Mouse (Mus musculus): ENCODE measurements around the gene Mrpl3.
"Not testable (repeated sequence)": the region's sequence is repeated elsewhere in the genome, so short reads cannot be mapped to it uniquely, and the experiment has no call there.

The Mrpl3 gene

DNA sequence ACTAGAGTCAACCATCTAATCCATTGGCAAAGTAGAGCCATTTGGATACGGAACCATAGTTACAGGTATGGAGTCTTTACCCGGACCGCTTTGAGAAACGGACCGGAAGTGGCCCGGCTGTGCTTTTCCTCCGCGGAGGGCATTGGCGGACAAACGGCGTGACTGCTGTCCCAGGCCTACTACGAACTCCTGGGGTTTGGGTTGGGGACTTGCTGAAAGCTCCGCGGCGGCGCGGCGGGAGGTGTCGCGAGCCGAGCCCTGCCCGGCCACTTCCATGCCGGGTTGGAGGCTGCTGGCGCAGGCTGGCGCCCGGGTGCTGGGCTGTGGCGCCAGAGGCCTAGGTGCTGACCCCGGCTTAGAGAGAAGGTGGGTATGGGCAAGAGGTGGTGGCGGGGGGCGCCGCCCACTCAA lies at the start of gene Mrpl3:
TSS of gene Mrpl3 (plus strand) at position 93 of the 411 bp plus-strand sequence.
- peak; percentile 92 for DNase-seq

- DNase-seq = no peak
Measured at GRCm38 (mm10) chr9:105010721-105011120, 42.3 kb upstream of the Mrpl3 start.

DNA sequence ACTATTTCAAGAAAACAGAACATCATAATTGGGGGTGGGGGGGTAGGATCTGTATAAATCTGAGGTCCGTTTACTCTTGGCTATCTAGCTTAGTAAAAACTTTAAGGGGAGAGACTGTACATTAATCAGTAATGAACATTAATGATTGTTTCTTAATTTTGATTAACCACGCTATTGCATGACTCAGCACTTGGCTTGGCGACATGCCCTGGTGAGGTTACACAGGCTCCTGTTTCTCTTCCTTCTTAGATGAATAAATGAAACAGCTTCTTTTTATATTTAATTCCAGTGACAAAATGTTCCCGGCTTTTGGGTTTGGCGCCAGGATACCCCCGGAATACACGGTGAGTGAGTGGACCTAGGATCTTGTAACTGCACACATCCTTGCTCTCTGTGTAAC lies 34.9 kb upstream of the Mrpl3 start:
- no peak for DNase-seq

GRCm38 (mm10) chr9:105028311-105028710 lies 24.7 kb upstream of the Mrpl3 start:
- DNase-seq = no peak

DNA sequence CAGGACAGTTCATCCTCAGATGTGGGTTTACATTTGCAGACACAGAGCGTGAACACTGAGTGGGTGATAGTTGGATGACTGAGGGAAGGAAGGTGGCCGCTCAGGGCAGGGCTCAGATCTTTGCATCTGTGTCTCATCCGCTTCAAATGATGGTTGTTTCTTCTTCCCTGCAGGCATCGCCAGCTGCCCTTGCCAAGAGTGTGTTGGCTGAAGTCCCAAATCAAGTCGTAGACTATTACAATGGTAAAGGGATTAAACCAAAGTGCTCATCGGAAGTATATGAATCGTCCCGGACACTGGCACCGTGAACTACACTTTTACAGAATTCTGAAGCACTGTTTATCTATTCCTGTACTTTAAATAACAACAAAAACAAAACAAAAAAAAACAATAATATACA lies 20.5 kb upstream of the Mrpl3 start:
- DNase-seq = no peak

- no peak for DNase-seq
Measured at GRCm38 (mm10) chr9:105033641-105034040, 19.4 kb upstream of the Mrpl3 start.

DNA sequence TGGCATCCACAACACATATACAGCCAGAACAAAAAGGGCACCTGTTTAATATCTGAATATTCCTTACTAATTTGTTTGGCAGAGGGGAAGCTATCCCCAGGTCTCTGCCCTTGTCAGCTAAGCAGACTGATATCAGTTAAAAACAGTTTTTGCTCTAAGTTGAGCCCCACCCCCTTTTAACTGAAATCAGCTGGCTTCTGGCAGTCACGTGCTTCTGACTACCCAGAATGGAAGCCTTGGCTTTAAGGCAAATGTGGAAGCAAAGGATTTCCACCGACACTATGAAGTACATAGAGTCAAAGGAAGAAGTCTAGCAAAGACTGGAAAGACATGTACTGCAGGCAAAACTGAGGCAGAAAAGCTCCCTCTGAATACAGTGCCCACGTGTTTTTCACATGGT lies 15.2 kb upstream of the Mrpl3 start:
- no peak for DNase-seq

DNA sequence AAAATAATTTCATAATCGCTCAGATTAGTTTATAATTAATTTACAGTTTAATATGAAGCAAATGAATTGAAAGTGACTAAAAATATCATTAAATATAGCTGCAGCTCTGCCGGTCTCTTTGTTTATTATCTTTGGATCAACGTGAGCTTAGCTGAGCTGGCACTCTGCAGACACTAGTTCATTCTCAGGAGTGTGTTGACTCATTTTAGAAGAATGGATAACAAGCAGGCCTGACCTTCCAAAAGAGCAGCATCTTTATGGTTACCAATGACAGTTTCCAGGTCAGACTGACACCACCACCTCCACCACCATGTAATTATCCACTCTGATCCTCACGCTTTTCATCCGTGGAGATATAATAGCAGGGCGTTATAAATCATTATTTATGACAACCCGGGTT lies 7.0 kb upstream of the Mrpl3 start:
- DNase-seq = no peak

DNA sequence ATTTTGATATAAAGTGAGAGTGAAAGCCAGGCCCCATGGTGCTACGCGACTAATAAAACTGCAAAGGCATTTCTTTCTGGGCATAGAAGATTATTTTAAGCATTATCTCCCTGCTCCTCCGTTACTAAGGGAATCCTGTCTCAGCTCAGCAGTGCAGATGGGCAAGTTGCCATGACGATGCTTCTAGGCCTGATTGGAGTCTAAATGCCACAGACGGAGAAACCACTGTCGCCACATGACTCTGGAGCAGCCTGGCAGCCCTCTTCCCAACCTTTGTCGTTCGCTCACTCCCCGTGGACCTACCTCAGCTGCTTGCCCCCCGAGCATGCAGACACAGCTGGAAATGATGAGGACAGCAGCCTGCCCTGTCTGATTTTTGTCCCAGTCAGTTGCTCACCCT lies 4.7 kb upstream of the Mrpl3 start:
- DNase-seq = no peak

GRCm38 (mm10) chr9:105049636-105050035 lies 3.4 kb upstream of the Mrpl3 start:
- no peak for DNase-seq

DNA sequence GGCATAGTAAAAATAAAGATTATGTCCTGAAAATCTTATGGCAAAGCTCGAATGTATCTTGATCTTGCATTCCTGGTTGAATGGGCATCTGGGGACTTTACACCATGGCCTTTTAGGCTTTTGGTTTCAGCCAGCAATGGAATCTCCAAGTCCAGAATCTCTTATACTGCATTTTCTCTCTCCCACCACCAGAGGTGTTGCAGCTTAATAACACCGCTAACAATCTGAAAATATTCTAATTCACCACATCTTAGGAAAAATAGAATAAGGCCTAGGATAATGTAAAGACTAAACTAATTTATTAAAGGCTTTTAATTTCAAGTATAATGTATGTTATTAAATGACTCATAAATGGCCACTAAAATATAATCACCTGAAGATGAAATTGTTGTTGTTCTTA lies 2.8 kb upstream of the Mrpl3 start:
- DNase-seq = no peak

GRCm38 (mm10) chr9:105053812-105054211 lies 773 bp downstream of the Mrpl3 start:
- DNase-seq = peak in 1 of 2 experiments; percentile 7

- no peak for DNase-seq
Measured at GRCm38 (mm10) chr9:105069106-105069505, 16.1 kb downstream of the Mrpl3 start.

GRCm38 (mm10) chr9:105072991-105073748 lies 20.1 kb downstream of the Mrpl3 start:
- DNase-seq = no peak

DNA sequence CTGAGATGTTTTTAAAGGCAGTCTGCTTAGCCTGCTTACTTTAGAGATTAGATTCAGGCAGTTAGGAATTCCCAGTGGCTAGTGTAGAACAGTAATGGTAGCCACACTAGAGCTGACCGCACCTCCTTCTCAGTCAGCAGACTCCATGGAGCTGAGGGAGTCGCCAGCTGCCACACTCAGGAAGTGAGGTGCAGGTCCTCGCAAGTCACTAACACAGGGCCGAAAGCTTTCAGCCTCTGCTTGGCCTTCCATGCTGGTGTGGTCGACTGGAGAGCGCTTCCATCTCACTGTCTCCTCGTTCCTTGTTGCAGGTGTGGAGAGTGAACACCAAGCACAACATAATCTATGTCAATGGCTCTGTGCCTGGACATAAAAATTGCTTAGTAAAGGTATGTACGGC lies 21.8 kb downstream of the Mrpl3 start:
- DNase-seq = no peak

DNA sequence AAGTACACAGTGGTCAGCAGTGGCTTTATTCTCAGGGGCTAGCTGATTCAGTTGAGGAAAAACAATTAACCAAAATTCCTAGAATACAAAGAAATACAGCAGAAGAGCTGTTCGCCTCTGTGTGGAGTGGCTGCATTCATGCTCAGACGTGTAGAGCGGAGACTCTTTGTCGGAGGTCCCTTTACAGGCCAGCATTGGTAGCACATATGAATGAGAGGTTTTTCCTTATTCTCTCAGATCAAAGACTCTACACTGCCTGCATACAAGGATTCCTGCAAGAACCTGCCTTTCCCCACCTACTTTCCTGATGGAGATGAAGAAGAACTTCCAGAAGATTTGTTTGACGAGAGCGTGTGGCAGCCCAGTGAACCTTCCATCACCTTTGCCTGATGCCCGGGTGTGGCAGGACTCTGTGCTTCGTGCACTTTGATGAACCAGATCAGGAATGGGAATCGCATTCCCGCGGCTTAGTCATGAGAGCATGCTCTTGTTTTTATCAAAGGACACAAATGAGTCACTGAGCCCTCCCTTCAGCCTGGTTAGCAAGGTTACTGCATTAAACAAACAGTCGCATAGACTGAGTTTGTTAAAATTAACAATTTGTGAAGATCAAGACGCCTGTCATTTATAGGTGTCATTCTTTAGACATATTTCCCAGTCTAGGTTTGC lies 23.9 kb downstream of the Mrpl3 start:
- no peak for DNase-seq

DNA sequence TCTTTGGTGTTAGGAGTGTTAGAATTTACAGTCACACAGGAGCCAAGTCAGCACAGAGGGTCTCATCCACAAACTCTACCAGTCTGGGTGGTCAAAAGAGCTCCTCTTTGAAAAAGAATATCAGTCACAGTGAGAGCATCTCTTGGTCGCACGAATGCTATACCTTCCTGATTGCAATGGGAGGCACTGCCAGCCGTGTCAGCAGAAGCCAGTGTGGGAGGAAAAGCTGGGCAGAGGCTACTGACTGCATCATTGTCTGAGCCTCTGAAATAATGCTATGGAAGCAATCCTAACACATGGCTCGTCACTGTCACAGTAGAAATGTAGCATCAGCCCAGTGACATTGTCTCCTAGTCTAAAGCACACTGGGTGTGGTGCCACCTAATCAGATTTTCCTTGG lies 25.4 kb downstream of the Mrpl3 start:
- DNase-seq = no peak

DNA sequence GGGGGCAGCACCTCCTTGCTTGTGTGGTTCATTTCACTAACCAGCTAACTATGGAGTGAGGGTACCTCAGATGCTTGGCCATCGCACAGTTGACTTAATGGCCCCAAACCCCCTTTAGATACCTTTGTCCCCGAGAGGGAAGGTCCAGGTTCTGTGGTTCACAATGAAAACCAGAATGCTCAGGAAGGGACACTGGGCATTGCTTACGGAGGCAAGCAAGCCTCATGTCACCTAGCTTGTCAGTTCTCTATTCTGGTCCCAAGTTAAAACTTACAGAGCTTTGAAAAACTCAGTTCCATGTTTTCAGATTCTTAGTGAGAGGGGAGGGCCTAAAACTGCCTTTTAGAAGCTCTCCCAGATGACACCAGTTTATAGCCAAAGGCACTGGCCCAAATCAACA lies 27.2 kb downstream of the Mrpl3 start:
- no peak for DNase-seq

DNA sequence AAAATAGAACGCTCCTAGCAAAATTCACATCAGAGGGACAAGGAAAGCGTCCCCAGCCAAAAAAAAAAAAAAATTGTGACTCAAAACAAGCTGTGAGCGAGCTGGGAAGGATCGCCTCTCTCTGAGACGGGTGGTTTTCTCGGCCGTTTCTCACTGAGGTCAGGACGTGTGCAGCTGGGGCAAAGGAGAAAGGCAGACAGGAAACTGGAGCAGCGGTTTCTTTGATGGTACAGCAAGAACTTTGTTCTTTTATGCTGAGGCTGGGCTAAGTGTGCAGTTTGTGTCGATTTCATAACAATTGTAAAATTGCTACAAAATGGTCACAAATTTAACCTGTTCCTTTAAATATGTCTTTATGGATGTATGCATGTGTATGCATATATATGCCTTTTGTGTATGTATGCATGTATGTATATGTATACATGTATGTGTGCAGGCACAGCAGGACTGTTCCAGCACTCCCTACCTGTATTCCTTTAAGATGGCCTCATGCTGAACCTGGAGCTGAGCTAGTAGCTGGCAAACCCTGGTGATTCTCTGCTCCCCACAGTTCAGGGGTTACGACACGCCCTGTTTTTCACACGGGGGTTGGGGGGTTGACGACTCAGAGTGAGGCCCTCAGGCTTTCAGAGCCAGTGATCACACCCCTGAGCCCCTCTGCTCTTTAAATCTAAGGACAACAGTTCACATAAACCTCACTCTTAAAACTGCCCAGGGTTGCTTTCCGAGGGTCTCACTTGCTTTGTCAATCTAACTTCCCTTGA lies 48.0 kb downstream of the Mrpl3 start:
- DNase-seq = no peak

DNA sequence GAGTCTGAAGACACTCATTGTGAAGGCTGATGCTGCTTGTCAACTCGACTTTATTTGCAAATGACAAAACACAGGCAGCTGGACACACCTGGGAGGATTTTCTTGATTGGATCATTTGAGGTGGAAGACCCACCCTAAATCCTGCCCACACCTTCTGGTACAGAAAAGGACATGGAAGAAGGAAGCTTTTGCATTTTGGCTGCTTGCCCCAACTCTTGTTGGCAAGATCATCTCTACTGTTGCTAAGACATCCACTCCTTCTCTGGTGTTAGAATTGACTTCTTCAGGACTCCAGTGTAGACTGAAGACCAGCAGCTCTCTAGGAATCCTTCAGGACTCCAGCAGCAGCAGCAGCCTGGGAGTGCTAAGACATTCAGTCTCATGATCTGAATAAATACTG lies 48.9 kb downstream of the Mrpl3 start:
- no peak for DNase-seq

DNA sequence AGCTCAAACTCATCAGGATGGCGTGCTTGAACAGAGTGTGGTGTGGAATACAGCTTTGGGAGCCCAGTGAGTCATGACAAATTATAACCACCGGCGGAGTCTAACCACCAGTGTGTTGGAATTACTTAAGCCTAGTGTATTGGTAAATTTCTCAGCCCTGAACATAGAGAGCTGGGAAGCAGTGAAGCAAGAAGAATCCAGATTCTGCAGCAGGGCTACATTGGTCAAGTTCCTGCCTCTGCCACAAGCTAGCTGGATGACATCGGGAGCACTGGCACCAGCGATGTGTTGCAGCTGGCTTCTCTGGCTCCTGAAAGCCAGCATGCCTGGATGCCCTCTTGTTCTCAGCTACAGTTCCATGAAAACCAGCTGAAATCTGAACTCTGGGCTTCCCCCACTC lies 50.9 kb downstream of the Mrpl3 start:
- DNase-seq = no peak

DNA sequence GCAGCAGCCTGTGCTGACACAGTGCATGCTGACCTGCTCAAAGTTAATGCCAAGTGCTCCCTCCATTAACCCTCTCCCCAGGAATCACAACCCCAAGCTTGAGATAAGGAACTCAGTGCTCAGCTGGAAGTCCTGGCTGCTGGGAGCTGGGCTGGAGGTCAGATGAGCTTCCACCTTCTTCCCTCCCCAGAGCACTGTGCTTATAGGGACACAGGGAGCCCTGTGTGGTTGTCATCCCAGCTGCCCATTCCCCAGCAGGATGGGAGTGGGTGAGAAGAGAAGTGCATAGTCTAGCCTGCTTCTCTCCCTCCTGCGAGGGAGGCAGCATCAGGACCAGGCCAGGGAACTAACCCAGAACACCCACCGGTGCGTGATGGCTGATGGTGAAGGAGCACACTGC lies 72.2 kb downstream of the Mrpl3 start:
- DNase-seq = not testable (repeated sequence)

Measured in B cell, adult 2 months (primary cell).